10 mouse cellular contexts compared by ENCODE assay signal in the genomic region with DNA sequence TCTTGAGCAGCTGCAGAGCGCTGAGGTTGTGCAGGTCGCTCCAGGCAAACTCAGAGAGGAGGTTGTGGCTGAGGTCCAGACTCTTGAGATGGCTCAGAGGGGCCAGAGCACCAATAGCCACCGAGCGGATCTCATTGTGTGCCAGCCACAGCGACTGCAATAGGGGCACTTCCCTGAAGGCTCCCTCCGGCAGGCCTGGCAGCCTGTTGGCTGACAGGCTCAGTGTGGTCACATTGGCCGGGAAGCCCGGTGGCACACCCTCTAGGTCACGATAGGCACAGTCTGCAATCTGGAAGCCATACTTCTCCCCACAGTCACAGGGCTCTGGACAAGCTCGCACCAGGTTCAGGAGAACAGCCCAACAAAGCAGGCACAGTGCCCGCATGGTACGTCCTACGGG. TPM values are rescaled to one million over a fixed set of nuclear protein-coding genes. Genes with fewer than 3 reads are reported as not detected.
DNase-seq lines count a peak whose midpoint lies in the region; ATAC-seq and TF ChIP-seq lines count a peak whose summit lies in the region.
"Had no signal": no experiment of that assay in that cellular context is flagged by ENCODE, and none has a peak within 500 bp of the region (broad histone marks: within the 10 kb centered on the region; RNA-seq: fewer than 3 reads in every experiment).

No protein-coding gene starts in this region.

- peak; percentile 34 for DNase-seq in gastrocnemius, postnatal 10 days
- DNase-seq in gastrocnemius, postnatal 14 days = no peak
- peak; percentile 42 for DNase-seq in midbrain, postnatal 0 days (ENCODE audit: low spot score)
- DNase-seq in adrenal gland, postnatal 36 days = no peak
- no peak for DNase-seq in adrenal gland, adult 8-10 months
- DNase-seq in embryo, embryonic 11 days = no peak

- no peaks in the 10 kb centered on the region for H3K36me3 ChIP-seq in midbrain, postnatal 0 days (ENCODE audit: insufficient read depth, low read length)
- no peaks in the 10 kb centered on the region for H3K36me3 ChIP-seq in midbrain, embryonic 13.5 days
- H3K36me3 ChIP-seq in limb, embryonic 13.5 days = peaks cover 28% of the 10 kb centered on the region

- no peak overlapping the region for H3K4me2 ChIP-seq in midbrain, postnatal 0 days (ENCODE audit: low read depth, low read length, poor library complexity, severe bottlenecking)
- H3K4me2 ChIP-seq in midbrain, embryonic 13.5 days (replicated peaks) = no peak overlapping the region
- H3K4me2 ChIP-seq in limb, embryonic 13.5 days (replicated peaks) = peak overlapping the region; percentile 91

- H3K9ac ChIP-seq in midbrain, postnatal 0 days (replicated peaks; ENCODE audit: low read length, poor library complexity, severe bottlenecking) = no peak overlapping the region
- H3K9ac ChIP-seq in midbrain, embryonic 13.5 days (replicated peaks) = no peak overlapping the region
- H3K9ac ChIP-seq in limb, embryonic 13.5 days = peak overlapping the region; percentile 78
- H3K9ac ChIP-seq: liver, embryonic 14.5 days had no signal

- intact Hi-C loops in gastrocnemius, postnatal 14 days (cut with DNase I; ENCODE audit: low total_unique reads) = no loop called here

- TF ChIP-seq CTCF in midbrain, postnatal 0 days (IDR thresholded peaks at IDR 0.05) = no peak

- no peak overlapping the region for H3K27ac ChIP-seq in midbrain, postnatal 0 days (ENCODE audit: low read depth, low read length)
- H3K27ac ChIP-seq in midbrain, embryonic 13.5 days = no peak overlapping the region
- peak overlapping the region; percentile 100 for H3K27ac ChIP-seq in limb, embryonic 13.5 days
- H3K27ac ChIP-seq: liver, embryonic 14.5 days had no signal

- WGBS in midbrain, postnatal 0 days = 83% methylated on average over 13 of the region's 13 CpGs
- WGBS in midbrain, embryonic 13.5 days = 92% methylated on average over 13 of the region's 13 CpGs
- WGBS in limb, embryonic 13.5 days = 65% methylated on average over 13 of the region's 13 CpGs

- no peak overlapping the region for H3K4me3 ChIP-seq in midbrain, postnatal 0 days (ENCODE audit: low read depth, low read length)
- no peak overlapping the region for H3K4me3 ChIP-seq in midbrain, embryonic 13.5 days (replicated peaks)
- peak overlapping the region; percentile 50 for H3K4me3 ChIP-seq in limb, embryonic 13.5 days

- no peaks in the 10 kb centered on the region; the same call in 1 of the 2 replicates for H3K4me1 ChIP-seq in midbrain, postnatal 0 days (ENCODE audit: insufficient read depth, low read length)
- peaks cover 25% of the 10 kb centered on the region for H3K4me1 ChIP-seq in midbrain, embryonic 13.5 days (replicated peaks)
- H3K4me1 ChIP-seq in limb, embryonic 13.5 days = peaks cover 83% of the 10 kb centered on the region

- ATAC-seq in midbrain, postnatal 0 days (ENCODE audit: low FRiP score) = no peak
- ATAC-seq in midbrain, embryonic 13.5 days = no peak
- no peak for ATAC-seq in limb, embryonic 13.5 days (ENCODE audit: low FRiP score, low read depth)

- H3K27me3 ChIP-seq in midbrain, postnatal 0 days (ENCODE audit: insufficient read depth, low read length) = no peaks in the 10 kb centered on the region
- H3K27me3 ChIP-seq in midbrain, embryonic 13.5 days = no peaks in the 10 kb centered on the region
- no peaks in the 10 kb centered on the region for H3K27me3 ChIP-seq in limb, embryonic 13.5 days

- no peaks in the 10 kb centered on the region for H3K9me3 ChIP-seq in midbrain, postnatal 0 days (ENCODE audit: low read length)
- H3K9me3 ChIP-seq in midbrain, embryonic 13.5 days = no peaks in the 10 kb centered on the region
- H3K9me3 ChIP-seq in limb, embryonic 13.5 days = no peaks in the 10 kb centered on the region

RNA-seq across cellular contexts. Expression of a gene that starts 39.2 kb away (rescaled TPM):
- total RNA-seq in gastrocnemius, postnatal 10 days (2021) = not detected
- total RNA-seq in gastrocnemius, postnatal 14 days (2021) = not detected
- total RNA-seq in midbrain, postnatal 0 days (2014; rRNA removed) = 0.24 and 0.27 TPM in 2 replicates
- polyA plus RNA-seq in midbrain, postnatal 0 days (2015; fragmentation: Nextera tagmentation; extraction: Ambion mirVana) = 1.1 and 1.4 TPM in 2 replicates
- 0.73 and 0.80 TPM in 2 replicates for polyA plus RNA-seq in midbrain, embryonic 13.5 days (2015; fragmentation: Nextera tagmentation; extraction: Ambion mirVana)
- polyA plus RNA-seq in limb, embryonic 13.5 days (2015; fragmentation: Nextera tagmentation; extraction: Ambion mirVana) = 0.15 and 0.20 TPM in 2 replicates
- total RNA-seq in adrenal gland, postnatal 36 days (2021) = under 1 TPM in 1 of 2 experiments, not detected in 1; 0.99 TPM
- total RNA-seq in adrenal gland, adult 8-10 months (2022) = 1 to 10 TPM in 2 of 4 experiments, under 1 TPM in 1, not detected in 1; 0.49 to 2.4 (median 1.2) TPM
- total RNA-seq: gastrocnemius, postnatal 36 days had no signal
- polyA plus RNA-seq: liver, embryonic 14.5 days had no signal

RNA-seq across cellular contexts. Expression of a gene that starts 46.3 kb away (rescaled TPM):
- 100 to 1,000 TPM in 1 of 2 experiments, 10 to 100 TPM in 1; 98.8 to 119 TPM for total RNA-seq in gastrocnemius, postnatal 10 days (2021)
- total RNA-seq in gastrocnemius, postnatal 14 days (2021) = 10 to 100 TPM; 58.1 to 77.5 TPM
- 55.6 and 68.8 TPM in 2 replicates for total RNA-seq in midbrain, postnatal 0 days (2014; rRNA removed)
- 32.5 and 36.5 TPM in 2 replicates for polyA plus RNA-seq in midbrain, postnatal 0 days (2015; fragmentation: Nextera tagmentation; extraction: Ambion mirVana)
- polyA plus RNA-seq in midbrain, embryonic 13.5 days (2015; fragmentation: Nextera tagmentation; extraction: Ambion mirVana) = 21.4 and 25.3 TPM in 2 replicates
- polyA plus RNA-seq in limb, embryonic 13.5 days (2015; fragmentation: Nextera tagmentation; extraction: Ambion mirVana) = 207 and 210 TPM in 2 replicates
- 10 to 100 TPM; 23.7 to 32.1 TPM for total RNA-seq in adrenal gland, postnatal 36 days (2021)
- total RNA-seq in adrenal gland, adult 8-10 months (2022) = 10 to 100 TPM; 23.6 to 40.9 (median 28.1) TPM

RNA-seq across cellular contexts. Expression of a gene that starts 46.3 kb away (rescaled TPM):
- total RNA-seq in gastrocnemius, postnatal 10 days (2021) = 1 to 10 TPM; 4.3 to 4.5 TPM
- total RNA-seq in gastrocnemius, postnatal 14 days (2021) = 1 to 10 TPM; 3.1 to 5.8 TPM
- 233 and 267 TPM in 2 replicates for total RNA-seq in midbrain, postnatal 0 days (2014; rRNA removed)
- 16.7 and 18.1 TPM in 2 replicates for polyA plus RNA-seq in midbrain, postnatal 0 days (2015; fragmentation: Nextera tagmentation; extraction: Ambion mirVana)
- 36.8 and 51.7 TPM in 2 replicates for polyA plus RNA-seq in midbrain, embryonic 13.5 days (2015; fragmentation: Nextera tagmentation; extraction: Ambion mirVana)
- polyA plus RNA-seq in limb, embryonic 13.5 days (2015; fragmentation: Nextera tagmentation; extraction: Ambion mirVana) = 2.0 and 2.1 TPM in 2 replicates
- total RNA-seq in adrenal gland, postnatal 36 days (2021) = 1 to 10 TPM; 2.3 to 3.3 TPM
- 1 to 10 TPM; 1.2 to 1.9 (median 1.7) TPM for total RNA-seq in adrenal gland, adult 8-10 months (2022)

Comparison
In these comparisons a context has a peak if more than half of its experiments do, and no peak if none do; other contexts are left out.
1. DNase-seq: peak in gastrocnemius, postnatal 10 days (single experiment) and midbrain, postnatal 0 days (single experiment); none in gastrocnemius, postnatal 14 days (single experiment), adrenal gland, postnatal 36 days (0 of 2), adrenal gland, adult 8-10 months (single experiment) and embryo, embryonic 11 days (single experiment).
2. RNA of a gene that starts 46.3 kb away (total RNA-seq): 233 to 267 TPM in midbrain, postnatal 0 days; 3.1 to 5.8 TPM in gastrocnemius, postnatal 14 days, 4.3 to 4.5 TPM in gastrocnemius, postnatal 10 days, 2.3 to 3.3 TPM in adrenal gland, postnatal 36 days and 1.2 to 1.9 TPM in adrenal gland, adult 8-10 months; every median in the first group is over 10 times any median in the second.